Mouse (Mus musculus): ENCODE data around the gene Gm21958. TPM values are rescaled to one million over a fixed set of nuclear protein-coding genes. Genes with fewer than 3 reads are reported as not detected.

Gene Gm21958
- polyA plus RNA-seq, 1 experiment from 2014 or later = 1.5 TPM

DNA sequence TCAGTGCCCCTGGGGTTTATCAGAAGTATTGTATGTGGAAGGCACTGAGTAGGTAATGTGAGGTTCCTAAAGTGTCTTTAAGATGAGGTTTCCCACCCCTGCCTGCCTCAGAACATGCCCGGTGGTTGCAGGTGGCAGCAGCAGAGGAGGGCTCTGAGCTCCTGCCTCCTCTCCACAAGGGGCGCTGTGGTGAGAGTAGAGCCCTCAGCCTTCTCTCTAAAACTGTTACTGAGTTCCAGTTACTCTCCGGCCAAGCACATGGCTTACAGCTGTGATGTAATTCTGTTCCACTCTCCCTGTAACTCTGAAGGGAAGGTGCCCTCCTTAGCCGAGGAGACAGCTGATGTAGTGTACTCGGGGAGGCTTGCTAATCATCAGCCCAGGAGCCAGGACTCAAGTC is 31.6 kb upstream of the Gm21958 start:
- Histone ChIP-seq H3K27ac (ENCODE audit: low read depth) (no peak overlapping the region), H3K4me1 (replicated peaks; ENCODE audit: control insufficient read depth, insufficient read depth, low read length) (no peaks in the 10 kb centered on the region), H3K4me3 (ENCODE audit: low read depth, low read length) (no peak overlapping the region), H3K36me3 (ENCODE audit: control insufficient read depth, insufficient read depth, low read length) (peaks cover 98% of the 10 kb centered on the region), H3K27me3 (replicated peaks; ENCODE audit: control insufficient read depth, insufficient read depth, low read length) (no peaks in the 10 kb centered on the region), H3K9me3 (ENCODE audit: control insufficient read depth, low read length) (no peaks in the 10 kb centered on the region), H3K9ac (ENCODE audit: low read length) (no peak overlapping the region), H3K4me2 (ENCODE audit: low read length) (no peak overlapping the region)
- DNase-seq (ENCODE audit: low spot score) (no peak), ATAC-seq (replicated peaks; ENCODE audit: low FRiP score, low TSS enrichment, low read depth) (no peak; the same call in 1 of the 2 replicates)
- WGBS = 63% methylated on average over 5 of the region's 5 CpGs

DNA sequence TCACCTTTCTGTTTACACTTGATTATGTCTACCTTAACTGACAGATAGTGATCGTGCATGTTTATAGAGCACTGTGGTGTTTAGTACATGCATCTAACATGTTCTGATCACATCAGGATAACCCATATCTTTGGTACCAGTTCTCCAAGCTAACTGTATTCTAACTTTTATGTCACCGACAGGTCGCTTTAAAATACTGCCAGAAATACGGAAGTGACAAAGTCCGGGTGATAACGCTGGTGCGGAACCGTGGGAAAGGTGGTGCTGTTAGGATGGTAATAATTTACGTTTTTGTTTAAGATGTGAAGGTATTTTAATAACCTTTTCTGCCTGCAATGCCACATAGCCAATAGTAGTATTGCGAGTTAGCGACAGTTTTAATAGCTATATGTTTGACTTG is 27.8 kb upstream of the Gm21958 start:
- Histone ChIP-seq H3K27me3 (replicated peaks; ENCODE audit: control insufficient read depth, insufficient read depth, low read length) (no peaks in the 10 kb centered on the region), H3K9me3 (ENCODE audit: control insufficient read depth, low read length) (no peaks in the 10 kb centered on the region), H3K36me3 (ENCODE audit: control insufficient read depth, insufficient read depth, low read length) (peaks cover 78% of the 10 kb centered on the region), H3K4me1 (replicated peaks; ENCODE audit: control insufficient read depth, insufficient read depth, low read length) (no peaks in the 10 kb centered on the region), H3K4me3 (ENCODE audit: low read depth, low read length) (no peak overlapping the region), H3K27ac (ENCODE audit: low read depth) (no peak overlapping the region), H3K9ac (ENCODE audit: low read length) (no peak overlapping the region), H3K4me2 (ENCODE audit: low read length) (no peak overlapping the region)
- 94% methylated on average over 11 of the region's 11 CpGs for WGBS
- no peak for ATAC-seq (replicated peaks; ENCODE audit: low FRiP score, low TSS enrichment, low read depth)
- no peak for DNase-seq (ENCODE audit: low spot score)

DNA sequence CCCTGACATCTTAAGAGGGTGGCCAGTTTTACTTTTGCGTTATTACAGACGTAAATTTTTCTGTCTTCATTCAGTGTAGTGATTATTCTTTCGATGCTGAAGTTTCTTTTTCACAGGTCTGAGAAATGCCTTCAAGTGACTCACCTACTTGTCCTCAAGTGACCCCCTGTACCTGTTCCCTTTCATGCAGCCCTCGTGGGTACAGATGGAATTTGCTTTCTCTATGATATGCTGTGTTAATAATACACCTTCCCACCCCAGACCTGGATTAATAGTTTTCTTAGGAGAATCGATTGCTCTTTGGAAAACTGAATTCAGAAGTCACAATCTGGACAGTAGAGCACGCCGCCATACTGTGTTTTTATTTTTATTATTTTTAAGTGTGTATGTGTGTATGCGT is 23.2 kb upstream of the Gm21958 start:
- Histone ChIP-seq H3K9me3 (ENCODE audit: control insufficient read depth, low read length) (no peaks in the 10 kb centered on the region), H3K36me3 (ENCODE audit: control insufficient read depth, insufficient read depth, low read length) (peaks cover 44% of the 10 kb centered on the region), H3K27me3 (replicated peaks; ENCODE audit: control insufficient read depth, insufficient read depth, low read length) (no peaks in the 10 kb centered on the region), H3K4me2 (ENCODE audit: low read length) (no peak overlapping the region), H3K9ac (ENCODE audit: low read length) (no peak overlapping the region), H3K4me1 (replicated peaks; ENCODE audit: control insufficient read depth, insufficient read depth, low read length) (no peaks in the 10 kb centered on the region; the same call in 1 of the 2 replicates), H3K4me3 (ENCODE audit: low read depth, low read length) (no peak overlapping the region), H3K27ac (ENCODE audit: low read depth) (no peak overlapping the region)
- no peak for ATAC-seq (replicated peaks; ENCODE audit: low FRiP score, low TSS enrichment, low read depth)
- DNase-seq (ENCODE audit: low spot score) = no peak
- WGBS = 92% methylated on average over 8 of the region's 8 CpGs

DNA sequence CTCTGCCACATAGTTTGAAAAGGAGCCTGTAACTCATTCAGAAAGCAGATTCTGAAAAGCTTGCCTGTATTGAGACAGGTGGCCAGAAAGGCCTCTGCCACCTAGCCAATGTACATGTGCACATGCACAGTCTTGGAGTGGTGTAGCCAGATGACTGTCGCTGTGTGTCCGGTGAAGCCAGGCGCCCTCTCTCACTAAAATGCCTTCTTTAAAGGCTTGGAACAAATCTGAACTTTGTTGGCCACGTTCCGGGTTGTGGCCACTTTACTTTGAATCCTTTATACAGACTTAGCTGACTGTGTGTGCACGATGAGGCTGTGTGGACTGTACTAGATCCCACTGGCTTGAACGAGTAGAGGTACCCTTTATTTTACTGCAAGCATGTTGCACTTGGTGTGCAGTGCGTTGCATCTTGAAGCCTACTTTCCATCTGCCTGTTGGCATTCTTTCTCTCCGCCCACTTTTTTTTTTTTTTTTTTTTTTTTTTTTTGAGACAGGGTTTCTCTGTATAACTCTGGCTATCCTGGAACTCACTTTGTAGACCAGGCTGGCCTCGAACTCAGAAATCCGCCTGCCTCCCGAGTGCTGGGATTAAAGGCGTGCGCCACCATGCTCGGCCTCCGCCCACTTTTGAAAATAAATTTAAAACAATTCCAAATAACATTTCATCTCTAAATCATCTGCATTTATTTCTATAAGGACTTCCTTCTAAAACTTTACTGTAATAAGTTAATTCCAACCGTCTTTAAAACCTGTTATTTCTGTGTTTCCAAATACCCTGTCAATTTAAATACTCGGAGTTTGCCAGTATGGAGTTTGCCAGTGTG is 22.2 kb upstream of the Gm21958 start:
- Histone ChIP-seq H3K9ac (ENCODE audit: low read length) (peak overlapping the region; percentile 94), H3K27me3 (replicated peaks; ENCODE audit: control insufficient read depth, insufficient read depth, low read length) (no peaks in the 10 kb centered on the region), H3K9me3 (ENCODE audit: control insufficient read depth, low read length) (no peaks in the 10 kb centered on the region), H3K27ac (ENCODE audit: low read depth) (peak overlapping the region; percentile 99; the same call in 1 of the 2 replicates), H3K4me2 (ENCODE audit: low read length) (peak overlapping the region; percentile 87), H3K4me3 (ENCODE audit: low read depth, low read length) (peak overlapping the region; percentile 91), H3K4me1 (replicated peaks; ENCODE audit: control insufficient read depth, insufficient read depth, low read length) (no peaks in the 10 kb centered on the region; the same call in 1 of the 2 replicates), H3K36me3 (ENCODE audit: control insufficient read depth, insufficient read depth, low read length) (peaks cover 43% of the 10 kb centered on the region)
- WGBS = 55% methylated on average over 18 of the region's 18 CpGs
- no peak for ATAC-seq (replicated peaks; ENCODE audit: low FRiP score, low TSS enrichment, low read depth)
- peak; percentile 68 for DNase-seq (ENCODE audit: low spot score)

DNA sequence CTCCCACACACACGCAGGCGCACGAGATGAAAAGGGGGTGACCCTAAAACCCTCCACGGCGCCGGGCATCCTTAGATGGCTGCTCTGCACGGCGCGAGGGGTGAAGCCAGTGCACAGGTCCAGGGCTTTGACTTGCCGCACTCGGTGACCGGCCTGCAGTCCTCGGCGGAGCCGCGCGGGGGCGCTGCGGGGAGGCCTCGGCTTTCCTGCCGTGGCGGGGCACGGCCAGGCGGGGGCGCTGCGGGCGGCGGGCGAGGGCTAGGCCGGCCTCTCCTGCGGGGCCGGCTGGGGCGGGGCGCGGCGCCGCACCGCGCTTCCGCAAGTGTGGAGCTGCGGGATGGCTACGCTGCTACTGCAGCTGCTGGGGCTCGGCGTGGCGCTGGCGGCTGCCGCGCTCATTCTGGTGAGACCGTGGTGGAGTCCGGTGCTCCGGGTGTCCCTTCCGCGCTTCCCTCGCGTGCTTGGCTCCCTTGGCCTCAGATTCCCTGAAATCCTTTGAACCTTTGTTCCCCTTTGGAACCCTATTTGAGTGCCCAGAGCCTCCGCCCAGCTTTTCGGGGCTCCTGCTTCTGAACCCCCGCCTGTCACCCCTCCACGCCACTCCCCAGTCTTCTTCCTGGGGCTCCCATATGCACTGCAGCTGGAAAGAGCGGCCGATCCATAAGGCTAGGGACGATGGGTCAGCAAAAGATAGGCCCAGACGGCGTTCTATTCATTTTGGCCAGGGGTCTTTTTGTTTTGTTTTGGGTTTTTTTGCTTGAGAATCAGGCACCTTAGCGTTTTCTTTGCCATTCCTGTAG is 21.3 kb upstream of the Gm21958 start, which contains the start of the genes Exosc8 and Alg5:
Exosc8 (minus strand) TSS at position 147 of the 800 bp plus-strand sequence.
Alg5 (plus strand) TSS at position 293 of the 800 bp plus-strand sequence.
- H3K27me3 ChIP-seq (replicated peaks; ENCODE audit: control insufficient read depth, insufficient read depth, low read length) = no peaks in the 10 kb centered on the region
- no peaks in the 10 kb centered on the region; the same call in 1 of the 2 replicates for H3K4me1 ChIP-seq (replicated peaks; ENCODE audit: control insufficient read depth, insufficient read depth, low read length)
- WGBS = under 1% methylated on average over 60 of the region's 65 CpGs
- peak within 1 kb of the TSS; percentile 94 for H3K9ac ChIP-seq (ENCODE audit: low read length)
- DNase-seq (ENCODE audit: low spot score) (peak; percentile 100), ATAC-seq (replicated peaks; ENCODE audit: low FRiP score, low TSS enrichment, low read depth) (peak; percentile 92)
- peak within 1 kb of the TSS; percentile 87 for H3K4me2 ChIP-seq (ENCODE audit: low read length)
- peaks cover 42% of the 10 kb centered on the region for H3K36me3 ChIP-seq (ENCODE audit: control insufficient read depth, insufficient read depth, low read length)
- peak within 1 kb of the TSS; percentile 99 for H3K27ac ChIP-seq (ENCODE audit: low read depth)
- peak within 1 kb of the TSS; percentile 91 for H3K4me3 ChIP-seq (ENCODE audit: low read depth, low read length)
- no peaks in the 10 kb centered on the region for H3K9me3 ChIP-seq (ENCODE audit: control insufficient read depth, low read length)

DNA sequence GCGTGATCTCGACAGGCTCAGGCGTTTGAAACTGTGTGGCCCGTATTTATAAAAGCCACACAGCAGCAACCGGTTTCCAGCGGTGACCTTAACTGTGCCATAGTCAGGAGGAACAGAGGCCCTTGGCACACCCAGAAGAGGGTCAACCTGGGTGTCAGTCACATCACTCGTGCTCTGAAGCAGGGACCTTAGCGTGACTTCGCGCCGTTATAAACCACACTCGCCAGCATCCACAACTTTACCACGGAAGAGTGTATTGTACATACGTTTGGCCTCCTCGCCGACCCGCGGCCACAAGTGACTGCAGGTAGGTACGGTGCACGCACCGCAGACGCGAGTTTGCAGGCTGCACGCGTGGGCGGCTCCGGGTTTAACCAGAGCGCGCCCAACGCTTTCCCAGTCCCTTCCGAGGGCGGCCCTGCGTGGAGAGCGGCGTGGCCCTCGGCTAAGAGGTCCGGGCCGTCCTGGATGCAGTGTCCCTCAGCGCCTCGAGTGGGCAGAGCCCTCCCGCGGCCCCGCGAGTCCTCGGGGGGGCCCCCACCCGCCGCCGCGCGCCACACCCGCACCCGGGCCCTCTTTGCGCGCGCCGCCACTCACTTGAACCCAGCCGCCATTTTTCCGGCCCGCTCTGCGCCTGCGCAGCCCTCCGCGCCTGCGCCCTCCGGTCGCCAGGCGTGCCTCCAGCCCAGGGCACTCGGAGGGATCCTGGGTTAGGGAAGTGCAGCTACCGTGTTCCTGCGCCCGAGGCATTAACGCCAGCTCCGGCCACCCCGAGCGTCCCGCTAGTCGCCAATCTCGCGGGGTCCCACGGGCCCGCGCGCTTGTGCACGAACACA is 20.5 kb upstream of the Gm21958 start:
- Histone ChIP-seq H3K4me2 (ENCODE audit: low read length) (peak overlapping the region; percentile 87), H3K4me1 (replicated peaks; ENCODE audit: control insufficient read depth, insufficient read depth, low read length) (no peaks in the 10 kb centered on the region; the same call in 1 of the 2 replicates), H3K9me3 (ENCODE audit: control insufficient read depth, low read length) (no peaks in the 10 kb centered on the region), H3K36me3 (ENCODE audit: control insufficient read depth, insufficient read depth, low read length) (peaks cover 45% of the 10 kb centered on the region), H3K4me3 (ENCODE audit: low read depth, low read length) (peak overlapping the region; percentile 91), H3K27me3 (replicated peaks; ENCODE audit: control insufficient read depth, insufficient read depth, low read length) (no peaks in the 10 kb centered on the region), H3K9ac (ENCODE audit: low read length) (peak overlapping the region; percentile 94), H3K27ac (ENCODE audit: low read depth) (peak overlapping the region; percentile 99)
- ATAC-seq (replicated peaks; ENCODE audit: low FRiP score, low TSS enrichment, low read depth) (peak; percentile 93), DNase-seq (ENCODE audit: low spot score) (peak; percentile 93)
- under 1% methylated on average over 78 of the region's 84 CpGs for WGBS

DNA sequence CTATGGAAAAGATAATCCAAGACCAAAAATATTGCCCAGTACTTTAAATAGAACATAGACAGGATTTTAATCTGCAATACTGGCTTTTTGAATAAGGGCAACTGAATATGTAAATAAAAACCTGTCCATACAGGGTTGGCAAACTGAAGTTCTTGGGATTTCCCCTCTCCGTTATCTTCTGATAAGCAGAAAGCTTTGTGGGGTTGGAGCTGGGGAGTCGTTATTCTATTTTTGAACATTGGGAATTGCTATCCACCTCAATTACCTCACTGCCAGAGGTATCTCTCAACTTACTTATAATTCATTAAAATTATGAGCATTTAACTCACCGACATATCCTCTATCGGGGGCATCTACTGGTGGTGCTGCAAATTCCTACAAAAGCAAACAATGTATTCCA is 18.2 kb upstream of the Gm21958 start:
- DNase-seq (ENCODE audit: low spot score) = no peak
- no peaks in the 10 kb centered on the region for H3K27me3 ChIP-seq (replicated peaks; ENCODE audit: control insufficient read depth, insufficient read depth, low read length)
- no peaks in the 10 kb centered on the region; the same call in 1 of the 2 replicates for H3K4me1 ChIP-seq (replicated peaks; ENCODE audit: control insufficient read depth, insufficient read depth, low read length)
- no peaks in the 10 kb centered on the region for H3K9me3 ChIP-seq (ENCODE audit: control insufficient read depth, low read length)
- H3K27ac ChIP-seq (ENCODE audit: low read depth) = no peak overlapping the region
- no peak overlapping the region for H3K9ac ChIP-seq (ENCODE audit: low read length)
- H3K36me3 ChIP-seq (ENCODE audit: control insufficient read depth, insufficient read depth, low read length) = peaks cover 57% of the 10 kb centered on the region
- WGBS = 84% methylated on average over 4 of the region's 4 CpGs
- no peak for ATAC-seq (replicated peaks; ENCODE audit: low FRiP score, low TSS enrichment, low read depth)
- no peak overlapping the region for H3K4me3 ChIP-seq (ENCODE audit: low read depth, low read length)
- no peak overlapping the region for H3K4me2 ChIP-seq (ENCODE audit: low read length)

DNA sequence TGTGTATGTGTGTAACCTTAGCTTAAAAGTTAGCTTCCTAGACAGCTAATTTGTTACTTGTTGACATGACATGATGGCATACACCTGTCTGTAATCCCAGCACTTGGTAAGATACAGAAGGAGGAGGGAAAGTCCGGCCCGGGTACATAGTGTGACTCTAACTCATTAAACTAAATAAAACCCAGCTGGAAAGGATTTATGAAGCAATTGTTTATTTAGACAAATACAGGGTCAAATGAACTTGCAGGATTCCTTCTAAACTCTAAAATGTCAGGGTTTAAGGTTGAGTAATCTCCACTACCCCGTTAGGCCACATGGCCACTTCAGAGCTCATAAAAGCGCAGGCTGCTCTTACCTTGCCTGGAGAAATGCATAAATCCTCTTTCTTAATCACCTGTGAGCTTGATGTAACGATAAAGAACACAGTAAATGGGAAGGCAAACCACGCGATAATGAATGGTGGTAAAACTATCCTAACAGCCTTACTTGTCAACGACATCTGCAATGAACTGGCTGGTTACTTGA is 17.5 kb upstream of the Gm21958 start:
- 65% methylated on average over 8 of the region's 8 CpGs for WGBS
- no peaks in the 10 kb centered on the region for H3K9me3 ChIP-seq (ENCODE audit: control insufficient read depth, low read length)
- peaks cover 64% of the 10 kb centered on the region for H3K36me3 ChIP-seq (ENCODE audit: control insufficient read depth, insufficient read depth, low read length)
- H3K9ac ChIP-seq (ENCODE audit: low read length) = no peak overlapping the region
- no peak for DNase-seq (ENCODE audit: low spot score)
- H3K4me1 ChIP-seq (replicated peaks; ENCODE audit: control insufficient read depth, insufficient read depth, low read length) = no peaks in the 10 kb centered on the region; the same call in 1 of the 2 replicates
- no peak overlapping the region for H3K4me3 ChIP-seq (ENCODE audit: low read depth, low read length)
- ATAC-seq (replicated peaks; ENCODE audit: low FRiP score, low TSS enrichment, low read depth) = no peak
- no peaks in the 10 kb centered on the region for H3K27me3 ChIP-seq (replicated peaks; ENCODE audit: control insufficient read depth, insufficient read depth, low read length)
- no peak overlapping the region for H3K27ac ChIP-seq (ENCODE audit: low read depth)
- no peak overlapping the region for H3K4me2 ChIP-seq (ENCODE audit: low read length)

Data from intestine, embryonic 14.5 days (tissue).